Mouse (Mus musculus) forebrain, embryonic 15.5 days (tissue): ENCODE results near the gene Csnk2b. TPM values are rescaled to one million over a fixed set of nuclear protein-coding genes. Genes with fewer than 3 reads are reported as not detected.

Experiments
- ATAC-seq: fragments of 200-750 bp; cut with Nextera tagmentation; replicated peaks from 2 replicates; pipeline ENCODE4 v1.8.0; 2017; ENCODE audit warnings: mild to moderate bottlenecking, moderate TSS enrichment, moderate library complexity
- H3K27ac ChIP-seq: fragments of 300-500 bp; sonication (generic); replicated peaks from 2 replicates; pipeline ENCODE4 v1.5.1; 2015; ENCODE audit warnings: mild to moderate bottlenecking, inconsistent platforms
- H3K27me3 ChIP-seq: fragments of 300-500 bp; sonication (generic); 2 replicates; pipeline ENCODE4 v1.6.1; 2015; ENCODE audit warnings: inconsistent platforms
- H3K36me3 ChIP-seq: fragments of 300-500 bp; sonication (generic); 2 replicates; pipeline ENCODE4 v1.6.1; 2015; ENCODE audit warnings: mild to moderate bottlenecking, inconsistent platforms
- H3K4me1 ChIP-seq: fragments of 300-500 bp; sonication (generic); 2 replicates; pipeline ENCODE4 v1.6.1; 2015; ENCODE audit warnings: inconsistent platforms
- H3K4me2 ChIP-seq: fragments of 300-500 bp; sonication (generic); replicated peaks from 2 replicates; pipeline ENCODE4 v1.6.1; 2015; ENCODE audit warnings: mild to moderate bottlenecking, inconsistent platforms
- H3K4me3 ChIP-seq: fragments of 300-500 bp; sonication (generic); 2 replicates; pipeline ENCODE4 v1.5.1; 2015; ENCODE audit warnings: mild to moderate bottlenecking, inconsistent platforms
- H3K9ac ChIP-seq: fragments of 300-500 bp; sonication (generic); replicated peaks from 2 replicates; pipeline ENCODE4 v1.6.1; 2015; ENCODE audit warnings: mild to moderate bottlenecking, inconsistent platforms
- H3K9me3 ChIP-seq: fragments of 300-500 bp; sonication (generic); 2 replicates; pipeline ENCODE4 v1.6.1; 2016; ENCODE audit warnings: inconsistent platforms
- WGBS: fragments of 180-500 bp; shearing (Covaris S2); methylation state at CpG from one replicate; pipeline ENCODE4 v1.1.7; 2015; ENCODE audit warnings: mixed read lengths; 5-methylcytosine and 5-hydroxymethylcytosine counted together
- polyA plus RNA-seq: library from polyadenylated mRNA; unstranded; fragments of >200 nt; fragmentation: Nextera tagmentation; extraction: Ambion mirVana; gene quantifications from 2 replicates; pipeline ENCODE4 v1.2.1, GENCODE M21; 2015

The Csnk2b gene
- polyA plus RNA-seq, 1 experiment from 2014 or later: 309 TPM

DNA sequence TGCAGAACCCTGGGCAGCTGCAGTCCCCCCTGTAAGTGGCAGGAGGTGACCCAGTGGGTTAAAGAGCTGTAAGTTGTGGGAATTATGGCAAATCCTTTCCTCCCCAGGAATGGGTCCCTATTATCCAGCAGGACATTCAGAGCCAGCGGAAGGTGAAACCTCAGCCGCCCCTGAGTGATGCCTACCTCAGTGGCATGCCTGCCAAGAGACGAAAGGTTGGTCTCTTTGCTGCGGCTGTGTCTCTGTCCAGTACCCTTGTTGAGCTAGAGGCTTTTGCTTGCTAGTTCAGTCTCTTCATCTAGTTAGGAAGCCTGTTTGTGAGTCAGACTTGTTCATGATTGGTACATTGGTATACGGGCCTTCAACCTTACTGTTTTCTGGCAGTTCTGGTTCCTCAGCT, 24.3 kb upstream of the Csnk2b start:
- WGBS: 85% methylated on average over 5 of the region's 5 CpGs
- no peak overlapping the region for H3K9ac ChIP-seq
- no peak overlapping the region for H3K27ac ChIP-seq
- no peak overlapping the region for H3K4me3 ChIP-seq
- peaks cover 96% of the 10 kb centered on the region for H3K36me3 ChIP-seq
- no peaks in the 10 kb centered on the region for H3K27me3 ChIP-seq
- no peak for ATAC-seq
- no peaks in the 10 kb centered on the region for H3K9me3 ChIP-seq
- no peaks in the 10 kb centered on the region for H3K4me1 ChIP-seq
- no peak overlapping the region for H3K4me2 ChIP-seq

DNA sequence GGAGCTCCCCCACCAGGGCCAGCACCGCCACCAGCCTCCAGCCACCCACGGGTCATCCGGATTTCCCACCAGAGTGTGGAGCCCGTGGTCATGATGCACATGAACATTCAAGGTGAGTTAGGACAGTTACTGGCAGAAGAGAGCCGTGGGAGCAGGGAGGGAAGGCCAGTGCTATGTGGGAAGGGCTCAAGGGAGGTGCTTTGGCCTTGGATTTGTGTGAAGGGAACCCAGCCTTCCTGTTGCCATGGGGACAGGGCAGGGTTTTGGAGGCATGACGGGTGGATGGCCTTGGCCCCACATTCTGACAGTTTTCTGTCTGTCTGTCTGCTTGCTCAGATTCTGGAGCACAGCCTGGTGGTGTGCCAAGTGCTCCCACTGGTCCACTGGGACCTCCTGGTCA, 20.1 kb upstream of the Csnk2b start:
- Histone ChIP-seq H3K9ac (no peak overlapping the region), H3K36me3 (peaks cover 88% of the 10 kb centered on the region), H3K4me1 (peaks cover 17% of the 10 kb centered on the region), H3K9me3 (no peaks in the 10 kb centered on the region), H3K4me2 (no peak overlapping the region), H3K4me3 (no peak overlapping the region), H3K27ac (no peak overlapping the region), H3K27me3 (no peaks in the 10 kb centered on the region)
- no peak for ATAC-seq
- 90% methylated on average over 6 of the region's 6 CpGs for WGBS

DNA sequence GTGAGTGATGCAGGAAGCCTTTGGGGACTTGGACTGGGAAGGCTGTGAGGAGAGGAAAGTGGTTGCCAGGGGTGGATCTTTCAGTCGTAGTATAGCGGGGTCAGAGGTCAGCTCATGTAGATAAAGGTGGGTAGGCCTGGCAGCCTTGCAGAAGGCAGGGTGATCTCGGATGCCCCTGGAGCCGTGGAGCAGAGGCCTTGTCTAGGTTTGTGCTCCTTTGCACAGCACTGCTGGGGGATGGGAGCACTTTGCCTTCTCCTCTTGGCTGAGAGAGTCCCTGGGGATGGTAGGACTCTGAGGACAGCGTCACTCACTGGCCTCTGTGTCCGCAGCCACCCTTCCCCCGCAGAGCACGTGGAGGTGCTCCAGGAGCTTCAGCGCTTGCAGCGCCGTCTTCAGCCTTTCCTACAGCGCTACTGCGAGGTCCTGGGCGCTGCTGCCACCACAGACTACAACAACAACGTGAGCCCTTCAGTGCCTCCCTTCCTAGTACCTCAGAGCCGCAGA, 18.7 kb upstream of the Csnk2b start:
- H3K4me2 ChIP-seq: no peak overlapping the region
- H3K9ac ChIP-seq: no peak overlapping the region
- no peak for ATAC-seq
- no peaks in the 10 kb centered on the region for H3K9me3 ChIP-seq
- H3K36me3 ChIP-seq: peaks cover 74% of the 10 kb centered on the region
- H3K27me3 ChIP-seq: no peaks in the 10 kb centered on the region
- WGBS: 80% methylated on average over 16 of the region's 16 CpGs
- no peak overlapping the region for H3K4me3 ChIP-seq
- H3K27ac ChIP-seq: no peak overlapping the region
- H3K4me1 ChIP-seq: peaks cover 26% of the 10 kb centered on the region

DNA sequence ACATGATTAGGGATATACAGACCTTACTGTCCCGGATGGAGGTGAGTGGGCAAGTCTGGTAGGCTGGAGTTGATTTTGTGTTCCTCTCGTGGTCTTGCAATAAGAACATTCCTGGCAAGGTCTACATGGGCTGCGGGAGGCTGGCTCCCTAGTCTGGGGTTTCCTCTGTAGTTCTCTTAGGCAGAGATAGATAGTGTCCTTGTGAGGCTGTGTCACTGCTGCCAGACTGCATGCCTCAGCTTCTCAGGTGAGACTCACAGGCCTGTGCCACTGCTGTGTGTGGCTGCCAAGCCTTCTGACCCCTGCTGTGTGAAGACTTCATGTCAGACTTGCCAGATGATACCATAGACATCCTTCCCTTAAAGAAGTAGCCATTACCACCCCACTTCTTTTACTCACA, 17.4 kb upstream of the Csnk2b start:
- Histone ChIP-seq H3K9ac (no peak overlapping the region), H3K4me2 (no peak overlapping the region), H3K27me3 (no peaks in the 10 kb centered on the region), H3K9me3 (no peaks in the 10 kb centered on the region), H3K36me3 (peaks cover 61% of the 10 kb centered on the region), H3K4me1 (peaks cover 28% of the 10 kb centered on the region), H3K27ac (no peak overlapping the region), H3K4me3 (no peak overlapping the region)
- no peak for ATAC-seq
- WGBS: 92% methylated on average over 3 of the region's 3 CpGs

DNA sequence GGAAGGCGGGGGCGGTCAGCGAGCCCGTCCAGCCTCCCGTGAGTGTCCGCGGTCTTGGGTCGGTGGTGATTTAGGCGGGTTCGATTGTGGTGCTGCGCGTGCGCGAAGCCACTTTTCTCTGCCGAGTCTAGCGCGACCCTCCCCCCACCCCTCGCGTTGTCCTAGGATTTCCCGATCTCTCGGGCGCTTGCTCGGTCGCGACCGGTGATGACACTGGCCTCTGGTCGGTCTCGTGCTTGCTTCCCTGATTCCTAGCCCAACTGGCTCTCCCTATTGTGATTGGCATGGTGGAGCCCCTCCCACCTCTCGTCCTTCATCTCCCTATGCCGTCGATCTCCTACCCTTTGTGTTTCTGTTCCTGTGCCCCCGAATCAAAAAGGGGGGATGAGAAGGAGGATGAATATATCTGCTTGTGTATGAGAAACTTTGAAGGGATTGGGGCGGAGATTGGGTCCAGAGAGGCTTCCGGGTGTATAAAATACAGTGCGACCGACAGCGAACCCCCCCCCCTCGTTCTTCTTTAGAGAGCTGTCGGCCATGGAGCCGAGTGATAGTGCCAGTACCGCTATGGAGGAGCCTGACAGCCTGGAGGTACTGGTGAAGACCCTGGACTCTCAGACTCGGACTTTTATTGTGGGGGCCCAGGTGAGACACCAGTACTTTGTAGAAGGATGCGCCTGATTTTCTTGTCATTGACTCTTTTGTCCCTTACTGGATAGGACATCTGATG, 13.9 kb upstream of the Csnk2b start:
- peak overlapping the region; percentile 95 for H3K27ac ChIP-seq
- H3K36me3 ChIP-seq: peaks cover 26% of the 10 kb centered on the region
- WGBS: under 1% methylated on average over 43 of the region's 43 CpGs
- peak overlapping the region; percentile 72 for H3K4me3 ChIP-seq
- H3K27me3 ChIP-seq: no peaks in the 10 kb centered on the region
- no peaks in the 10 kb centered on the region for H3K9me3 ChIP-seq
- H3K4me2 ChIP-seq: peak overlapping the region; percentile 79
- peak; percentile 68 for ATAC-seq
- peaks cover 32% of the 10 kb centered on the region for H3K4me1 ChIP-seq
- peak overlapping the region; percentile 64 for H3K9ac ChIP-seq

DNA sequence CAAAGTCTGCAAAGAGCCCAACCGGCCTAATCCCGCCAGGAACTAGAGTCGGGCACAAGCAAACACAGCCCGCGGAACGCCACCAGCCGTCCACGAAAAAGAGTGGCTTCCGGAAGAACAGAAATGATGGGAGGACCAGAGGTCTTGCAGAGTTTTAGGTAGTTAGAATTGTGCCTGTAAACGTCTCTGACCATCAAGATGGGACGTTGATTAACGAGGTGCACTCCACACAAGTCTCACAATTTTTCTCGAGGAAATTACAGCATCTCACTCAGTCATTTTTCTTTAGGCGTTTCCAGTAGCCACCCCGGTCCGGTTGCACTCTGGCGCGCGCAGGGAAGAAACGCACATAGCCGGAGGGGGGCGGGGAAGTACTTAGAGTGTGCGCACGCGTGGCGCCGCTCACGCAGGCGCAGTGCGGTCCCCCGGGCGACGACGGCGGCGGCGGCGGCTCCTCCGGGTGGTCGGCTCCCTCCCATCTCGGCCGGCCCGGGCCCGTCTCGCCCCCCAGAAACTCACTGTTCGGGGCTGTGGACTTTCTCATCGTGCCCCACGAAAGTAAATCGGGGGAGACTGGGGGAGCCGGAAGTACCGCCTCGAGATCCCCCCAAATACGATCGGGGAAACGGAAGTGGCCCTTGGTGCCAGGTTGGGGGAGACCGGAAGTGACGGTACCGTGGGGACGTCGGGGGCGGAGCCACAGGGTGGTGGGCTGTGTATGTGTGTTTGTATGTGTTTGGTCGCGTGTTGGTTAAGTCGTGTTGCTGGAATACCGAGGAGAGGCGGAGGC, 13.1 kb upstream of the Csnk2b start, which contains the start of gene Bag6:
Gene Bag6 (plus strand): TSS at position 378 of the 790 bp plus-strand sequence.
- peak within 1 kb of the TSS; percentile 95 for H3K27ac ChIP-seq
- peak within 1 kb of the TSS; percentile 72 for H3K4me3 ChIP-seq
- H3K4me2 ChIP-seq: peak within 1 kb of the TSS; percentile 79
- under 1% methylated on average over 65 of the region's 66 CpGs for WGBS
- no peaks in the 10 kb centered on the region for H3K9me3 ChIP-seq
- no peaks in the 10 kb centered on the region for H3K27me3 ChIP-seq
- peaks cover 18% of the 10 kb centered on the region for H3K36me3 ChIP-seq
- peak; percentile 94 for ATAC-seq
- H3K9ac ChIP-seq: peak within 1 kb of the TSS; percentile 64
- H3K4me1 ChIP-seq: peaks cover 32% of the 10 kb centered on the region

DNA sequence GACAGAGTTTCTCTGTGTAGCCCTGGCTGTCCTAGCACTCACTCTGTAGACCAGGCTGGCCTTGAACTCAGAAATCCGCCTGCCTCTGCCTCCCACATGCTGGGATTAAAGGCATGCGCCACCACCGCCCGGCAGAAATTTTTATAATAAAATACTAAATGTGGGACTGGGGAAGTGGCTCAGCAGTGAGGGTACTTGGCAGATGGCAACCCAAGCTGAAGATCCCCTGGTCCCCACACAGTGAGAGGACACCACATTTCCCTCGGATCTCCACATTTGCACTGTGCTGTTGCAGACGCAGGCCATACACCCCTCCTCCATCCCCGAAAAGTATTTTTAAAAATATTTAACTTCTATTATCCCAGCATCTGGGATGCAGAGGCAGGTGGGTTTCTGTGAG, 11.7 kb upstream of the Csnk2b start:
- no peak overlapping the region for H3K4me3 ChIP-seq

DNA sequence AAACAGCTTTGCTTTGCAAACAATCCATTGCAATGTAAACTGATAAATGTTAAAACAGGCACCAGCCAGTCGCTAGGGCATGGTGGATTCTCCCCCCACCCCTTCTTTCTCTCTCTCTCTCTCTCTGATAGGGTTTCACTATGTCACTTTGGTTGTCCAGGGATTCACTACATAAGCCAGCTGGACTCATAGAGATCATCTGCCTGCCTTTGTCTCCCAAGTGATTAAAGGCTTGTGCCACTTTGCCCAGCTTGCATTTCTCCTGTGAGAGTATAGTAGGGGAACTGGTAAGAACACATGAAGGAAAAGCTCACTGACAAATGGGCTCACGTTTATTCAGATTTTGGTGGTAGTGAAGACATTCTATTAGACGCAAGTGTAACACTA, 10.3 kb upstream of the Csnk2b start:
- WGBS: 71% methylated on average over 3 of the region's 3 CpGs
- Histone ChIP-seq H3K27ac (no peak overlapping the region), H3K4me2 (no peak overlapping the region), H3K4me3 (no peak overlapping the region), H3K27me3 (no peaks in the 10 kb centered on the region), H3K9ac (no peak overlapping the region), H3K4me1 (peaks cover 26% of the 10 kb centered on the region), H3K36me3 (no peaks in the 10 kb centered on the region), H3K9me3 (no peaks in the 10 kb centered on the region)
- no peak for ATAC-seq

More for the DNA sequence above, 11.7 kb upstream of the Csnk2b start:
- Histone ChIP-seq H3K27ac (no peak overlapping the region), H3K4me2 (no peak overlapping the region), H3K27me3 (no peaks in the 10 kb centered on the region), H3K36me3 (peaks cover 4% of the 10 kb centered on the region; the same call in 1 of the 2 replicates), H3K9me3 (no peaks in the 10 kb centered on the region), H3K9ac (no peak overlapping the region), H3K4me1 (peaks cover 30% of the 10 kb centered on the region)
- ATAC-seq: no peak
- 96% methylated on average over 7 of the region's 7 CpGs for WGBS

DNA sequence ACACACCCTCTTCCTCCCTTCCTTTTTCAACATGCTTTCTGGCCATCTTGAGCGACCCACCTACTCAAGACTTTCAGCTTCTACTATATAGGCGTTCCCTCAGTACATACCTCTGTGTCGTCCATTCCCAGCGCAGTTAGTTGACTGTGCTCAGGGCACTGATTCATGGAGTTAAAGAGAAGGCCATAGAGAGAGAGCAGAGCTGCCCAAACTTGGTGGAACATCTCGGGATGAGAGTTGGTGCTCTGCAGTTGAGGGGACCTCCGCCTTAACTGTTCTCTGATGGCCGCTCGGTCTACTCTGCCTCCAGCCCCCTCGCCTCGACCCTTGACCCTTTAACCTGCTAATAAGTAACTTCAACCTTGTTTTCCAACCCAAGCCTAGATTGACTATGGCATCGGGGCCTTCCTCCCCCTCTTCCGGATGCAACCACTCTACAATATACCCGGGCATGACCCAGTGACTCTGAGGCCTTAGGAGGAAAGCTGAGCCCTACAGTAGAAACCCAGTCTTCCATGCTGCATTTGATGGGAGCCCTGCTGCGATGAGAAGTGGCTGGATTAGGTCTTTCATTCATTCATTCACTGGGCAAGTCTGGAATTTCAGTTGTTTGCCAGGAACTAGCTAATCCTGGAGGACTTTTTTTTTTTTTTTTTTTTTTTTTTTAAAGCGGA, 9.8 kb upstream of the Csnk2b start, which contains the start of gene Apom:
Gene Apom (minus strand): TSS at position 551 of the 674 bp plus-strand sequence.
- ATAC-seq: no peak

DNA sequence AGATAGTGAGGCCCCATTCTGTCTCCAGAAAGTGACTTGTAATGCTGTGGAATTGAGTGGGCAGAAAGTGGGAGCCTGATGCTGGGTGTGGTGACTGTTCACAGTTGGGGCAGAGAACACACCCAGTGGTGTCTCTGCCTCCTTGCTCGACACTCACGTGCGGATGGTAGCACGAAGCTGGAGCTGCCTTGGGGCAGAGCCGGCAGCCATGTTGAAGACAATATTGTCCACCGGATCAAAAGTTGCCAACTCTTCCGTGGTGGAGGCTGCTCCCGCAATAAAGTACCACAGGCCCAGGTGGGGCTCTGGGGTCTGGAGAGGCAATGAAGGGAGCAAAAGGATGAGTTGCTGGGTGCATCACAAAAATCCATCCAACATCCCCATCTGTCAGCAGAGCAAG, 9.2 kb upstream of the Csnk2b start:
- no peak overlapping the region for H3K27ac ChIP-seq
- H3K4me2 ChIP-seq: no peak overlapping the region
- no peak overlapping the region for H3K4me3 ChIP-seq
- H3K36me3 ChIP-seq: no peaks in the 10 kb centered on the region
- H3K27me3 ChIP-seq: no peaks in the 10 kb centered on the region
- ATAC-seq: no peak
- H3K4me1 ChIP-seq: peaks cover 26% of the 10 kb centered on the region
- WGBS: 91% methylated on average over 8 of the region's 8 CpGs
- no peak overlapping the region for H3K9ac ChIP-seq
- no peaks in the 10 kb centered on the region for H3K9me3 ChIP-seq

More for the DNA sequence above, 9.8 kb upstream of the Csnk2b start, which contains the start of gene Apom:
- no peak within 1 kb of the TSS for H3K27ac ChIP-seq
- H3K36me3 ChIP-seq: no peaks in the 10 kb centered on the region
- 83% methylated on average over 15 of the region's 15 CpGs for WGBS
- no peak within 1 kb of the TSS for H3K4me3 ChIP-seq
- no peak within 1 kb of the TSS for H3K9ac ChIP-seq
- H3K27me3 ChIP-seq: no peaks in the 10 kb centered on the region
- no peaks in the 10 kb centered on the region for H3K9me3 ChIP-seq
- no peak within 1 kb of the TSS for H3K4me2 ChIP-seq
- H3K4me1 ChIP-seq: peaks cover 26% of the 10 kb centered on the region

DNA sequence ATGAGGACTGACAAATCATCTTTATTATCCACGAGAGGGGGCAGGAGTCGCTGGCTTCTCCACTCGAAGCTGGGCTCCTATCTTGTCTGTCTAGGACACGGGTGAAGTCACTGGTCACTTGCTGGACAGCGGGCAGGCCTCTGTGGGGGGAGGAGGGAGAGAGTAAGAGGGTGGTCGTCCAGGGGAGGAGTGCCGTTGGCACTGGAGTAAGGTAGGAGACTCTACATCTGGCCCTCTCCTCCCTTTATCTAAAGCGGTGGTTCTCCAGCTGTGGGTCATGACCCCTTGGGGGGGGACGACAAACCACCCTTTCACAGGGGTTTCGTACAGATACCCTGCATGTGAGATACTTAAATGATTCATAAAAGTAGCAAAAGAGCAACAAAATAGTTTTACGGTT, 7.1 kb upstream of the Csnk2b start:
- no peaks in the 10 kb centered on the region for H3K9me3 ChIP-seq
- WGBS: 76% methylated on average over 11 of the region's 11 CpGs
- ATAC-seq: no peak
- H3K27me3 ChIP-seq: no peaks in the 10 kb centered on the region
- no peak overlapping the region for H3K4me2 ChIP-seq
- H3K4me1 ChIP-seq: peaks cover 33% of the 10 kb centered on the region
- H3K9ac ChIP-seq: no peak overlapping the region
- H3K4me3 ChIP-seq: no peak overlapping the region
- H3K27ac ChIP-seq: no peak overlapping the region
- peaks cover 9% of the 10 kb centered on the region; the same call in 1 of the 2 replicates for H3K36me3 ChIP-seq

DNA sequence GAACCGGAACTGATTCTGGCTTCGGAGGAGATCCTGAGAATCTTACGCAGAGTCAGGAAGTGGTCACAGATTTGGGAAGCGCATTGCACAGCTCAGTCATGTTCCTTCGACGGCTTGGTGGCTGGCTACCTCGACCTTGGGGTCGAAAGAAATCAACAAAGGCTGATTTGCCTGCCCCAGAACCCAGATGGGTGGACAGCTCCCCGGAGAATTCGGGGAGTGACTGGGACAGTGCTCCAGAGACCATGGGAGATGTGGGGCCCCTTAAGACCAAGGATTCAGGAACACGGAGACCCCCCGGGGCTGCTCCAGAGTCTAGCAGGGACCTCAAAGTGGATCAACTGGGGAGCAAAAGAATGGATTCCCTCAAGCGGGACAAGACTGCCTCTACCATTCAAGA, 5.2 kb upstream of the Csnk2b start:
- no peaks in the 10 kb centered on the region for H3K27me3 ChIP-seq
- no peaks in the 10 kb centered on the region for H3K9me3 ChIP-seq
- H3K36me3 ChIP-seq: peaks cover 14% of the 10 kb centered on the region
- peak overlapping the region; percentile 85; the same call in 1 of the 2 replicates for H3K9ac ChIP-seq
- H3K27ac ChIP-seq: no peak overlapping the region
- peaks cover 39% of the 10 kb centered on the region for H3K4me1 ChIP-seq
- WGBS: 79% methylated on average over 13 of the region's 13 CpGs
- ATAC-seq: no peak
- peak overlapping the region; percentile 86 for H3K4me3 ChIP-seq
- peak overlapping the region; percentile 83 for H3K4me2 ChIP-seq
